ENCODE assay signal across 15 mouse cellular contexts in genomic region chr5:129367266-129367665, GRCm38 (mm10).
"Had no signal": no experiment of that assay in that cellular context is flagged by ENCODE, and none has a peak within 500 bp of the region (broad histone marks: within the 10 kb centered on the region; RNA-seq: fewer than 3 reads in every experiment).

No protein-coding gene starts in this region.

- H3K36me3 ChIP-seq: neural tube, embryonic 12.5 days; neural tube, embryonic 13.5 days; neural tube, embryonic 15.5 days; stomach, embryonic 15.5 days had no signal

- H3K4me3 ChIP-seq: neural tube, embryonic 12.5 days; neural tube, embryonic 13.5 days; neural tube, embryonic 15.5 days; stomach, embryonic 15.5 days had no signal

- H3K4me1 ChIP-seq: neural tube, embryonic 12.5 days; neural tube, embryonic 13.5 days; neural tube, embryonic 15.5 days; stomach, embryonic 15.5 days had no signal

- DNase-seq: retina, postnatal 1 day; right cerebral cortex, postnatal 14 days; right cerebral cortex, postnatal 25 days; spleen, adult 18-20 months; thymus, adult 18-20 months; thymus, adult 2 months; thymus, postnatal 14 days; thymus, postnatal 25 days; thymus, postnatal 36 days; thymus, postnatal 4 days had no signal

- H3K9me3 ChIP-seq: neural tube, embryonic 13.5 days; neural tube, embryonic 15.5 days; stomach, embryonic 15.5 days had no signal

- H3K27ac ChIP-seq: neural tube, embryonic 12.5 days; neural tube, embryonic 13.5 days; neural tube, embryonic 15.5 days; stomach, embryonic 15.5 days; stomach, postnatal 0 days had no signal

- H3K4me2 ChIP-seq: neural tube, embryonic 12.5 days; neural tube, embryonic 13.5 days; neural tube, embryonic 15.5 days; stomach, embryonic 15.5 days had no signal

- H3K27me3 ChIP-seq: neural tube, embryonic 12.5 days; neural tube, embryonic 13.5 days; neural tube, embryonic 15.5 days; stomach, embryonic 15.5 days had no signal

- H3K9ac ChIP-seq: neural tube, embryonic 12.5 days; neural tube, embryonic 13.5 days; neural tube, embryonic 15.5 days; stomach, embryonic 15.5 days had no signal
